Mouse (Mus musculus): ENCODE measurements around the gene Kat8. TPM values are rescaled to one million over a fixed set of nuclear protein-coding genes. Genes with fewer than 3 reads are reported as not detected.
A peak's percentile ranks its signal among the peaks of the same experiment; 100 is the strongest.
"Not testable (repeated sequence)": the region's sequence is repeated elsewhere in the genome, so short reads cannot be mapped to it uniquely, and the experiment has no call there.

The Kat8 gene
- polyA plus RNA-seq, 1 experiment: 8.3 TPM

DNA sequence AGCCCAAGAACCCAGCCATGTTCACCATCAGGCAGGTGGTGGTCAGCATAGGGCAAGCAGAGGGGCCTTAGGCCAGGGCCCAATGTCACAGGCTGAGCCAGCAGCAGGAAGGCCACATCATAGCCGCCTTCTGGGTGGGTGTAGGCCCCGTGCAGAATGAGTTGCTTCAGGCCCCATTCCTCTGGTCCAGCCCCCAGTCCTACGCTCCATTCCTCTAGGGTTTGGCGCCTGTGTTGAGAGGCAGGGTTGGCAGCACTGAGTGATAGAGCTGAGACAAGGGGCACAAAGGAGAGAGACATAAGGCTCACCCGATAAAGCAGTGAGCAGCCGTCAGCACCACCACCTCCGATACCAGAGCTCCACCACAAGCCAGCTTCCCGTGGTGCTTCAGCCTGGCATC lies 25.1 kb upstream of the Kat8 start:
- Histone ChIP-seq H3K36me3 (ENCODE audit: control insufficient read depth, insufficient read depth, low read length) (peaks cover 66% of the 10 kb centered on the region), H3K27ac (ENCODE audit: insufficient read depth, low read depth, low read length) (no peak overlapping the region), H3K4me1 (ENCODE audit: control insufficient read depth, insufficient read depth, insufficient read length, low read length) (peaks cover 4% of the 10 kb centered on the region), H3K27me3 (ENCODE audit: control insufficient read depth, insufficient read depth, low read length) (no peaks in the 10 kb centered on the region), H3K4me3 (ENCODE audit: low read depth, low read length) (no peak overlapping the region)
- TF ChIP-seq CTCF (IDR thresholded peaks at IDR 0.05; ENCODE audit: extremely low read depth, insufficient read length, insufficient replicate concordance, low read depth, low read length) (no peak), POLR2A (IDR thresholded peaks at IDR 0.05; ENCODE audit: low read depth, low read length) (no peak)
- 85% methylated on average over 8 of the region's 8 CpGs for WGBS

DNA sequence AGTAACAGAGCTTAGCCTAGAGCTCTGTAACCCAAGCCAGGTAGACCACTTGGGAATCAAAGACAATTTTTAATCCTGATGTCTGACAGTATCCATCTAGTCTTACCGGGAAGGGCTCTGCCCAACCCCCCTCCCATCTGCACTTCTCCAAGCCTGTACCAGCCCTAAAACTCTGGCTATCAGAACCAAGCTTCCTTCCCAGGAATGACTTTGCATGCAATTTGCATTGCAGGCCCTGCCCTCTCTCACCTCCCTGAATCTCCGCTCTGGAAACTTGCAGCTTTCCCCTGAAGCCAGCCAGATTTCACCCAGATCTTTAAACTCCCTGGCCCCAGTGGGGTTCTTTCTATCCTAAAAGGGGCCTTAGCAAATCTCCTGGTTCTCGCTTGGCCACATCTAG lies 24.5 kb upstream of the Kat8 start:
- Histone ChIP-seq H3K36me3 (ENCODE audit: control insufficient read depth, insufficient read depth, low read length) (peaks cover 60% of the 10 kb centered on the region), H3K27ac (ENCODE audit: insufficient read depth, low read depth, low read length) (no peak overlapping the region), H3K27me3 (ENCODE audit: control insufficient read depth, insufficient read depth, low read length) (no peaks in the 10 kb centered on the region), H3K4me1 (ENCODE audit: control insufficient read depth, insufficient read depth, insufficient read length, low read length) (peaks cover 4% of the 10 kb centered on the region), H3K4me3 (ENCODE audit: low read depth, low read length) (no peak overlapping the region)
- TF ChIP-seq CTCF (IDR thresholded peaks at IDR 0.05; ENCODE audit: extremely low read depth, insufficient read length, insufficient replicate concordance, low read depth, low read length) (no peak), POLR2A (IDR thresholded peaks at IDR 0.05; ENCODE audit: low read depth, low read length) (no peak)
- WGBS: 86% methylated on average over 3 of the region's 3 CpGs

GRCm38 (mm10) chr7:127888821-127889220 lies 23.5 kb upstream of the Kat8 start:
- 67% methylated on average over 3 of the region's 3 CpGs for WGBS
- Histone ChIP-seq H3K36me3 (ENCODE audit: control insufficient read depth, insufficient read depth, low read length) (peaks cover 54% of the 10 kb centered on the region), H3K27me3 (ENCODE audit: control insufficient read depth, insufficient read depth, low read length) (no peaks in the 10 kb centered on the region), H3K27ac (ENCODE audit: insufficient read depth, low read depth, low read length) (no peak overlapping the region), H3K4me3 (ENCODE audit: low read depth, low read length) (no peak overlapping the region), H3K4me1 (ENCODE audit: control insufficient read depth, insufficient read depth, insufficient read length, low read length) (peaks cover 2% of the 10 kb centered on the region; the same call in 1 of the 2 replicates)
- TF ChIP-seq POLR2A (IDR thresholded peaks at IDR 0.05; ENCODE audit: low read depth, low read length) (no peak), CTCF (IDR thresholded peaks at IDR 0.05; ENCODE audit: extremely low read depth, insufficient read length, insufficient replicate concordance, low read depth, low read length) (no peak)

- 8% methylated on average over 4 of the region's 4 CpGs for WGBS
- H3K36me3 ChIP-seq (ENCODE audit: control insufficient read depth, insufficient read depth, low read length): peaks cover 38% of the 10 kb centered on the region
- no peaks in the 10 kb centered on the region for H3K27me3 ChIP-seq (ENCODE audit: control insufficient read depth, insufficient read depth, low read length)
- H3K4me3 ChIP-seq (ENCODE audit: low read depth, low read length): no peak within 1 kb of the TSS
- TF ChIP-seq CTCF (IDR thresholded peaks at IDR 0.05; ENCODE audit: extremely low read depth, insufficient read length, insufficient replicate concordance, low read depth, low read length) (no peak), POLR2A (IDR thresholded peaks at IDR 0.05; ENCODE audit: low read depth, low read length) (no peak)
- H3K27ac ChIP-seq (ENCODE audit: insufficient read depth, low read depth, low read length): no peak within 1 kb of the TSS
- peaks cover 4% of the 10 kb centered on the region for H3K4me1 ChIP-seq (ENCODE audit: control insufficient read depth, insufficient read depth, insufficient read length, low read length)
Observed at GRCm38 (mm10) chr7:127890798-127891197, 21.5 kb upstream of the Kat8 start, which contains the start of gene Prss53. TSS of gene Prss53 (minus strand) at chr7:127890970.

- H3K4me3 ChIP-seq (ENCODE audit: low read depth, low read length): peak overlapping the region; percentile 65
- WGBS: 25% methylated on average over 5 of the region's 5 CpGs
- peaks cover 8% of the 10 kb centered on the region for H3K4me1 ChIP-seq (ENCODE audit: control insufficient read depth, insufficient read depth, insufficient read length, low read length)
- H3K27me3 ChIP-seq (ENCODE audit: control insufficient read depth, insufficient read depth, low read length): no peaks in the 10 kb centered on the region
- peaks cover 6% of the 10 kb centered on the region; the same call in 1 of the 2 replicates for H3K36me3 ChIP-seq (ENCODE audit: control insufficient read depth, insufficient read depth, low read length)
- H3K27ac ChIP-seq (ENCODE audit: insufficient read depth, low read depth, low read length): peak overlapping the region; percentile 31; the same call in 1 of the 2 replicates
- TF ChIP-seq CTCF (IDR thresholded peaks at IDR 0.05; ENCODE audit: extremely low read depth, insufficient read length, insufficient replicate concordance, low read depth, low read length): no peak
- no peak for TF ChIP-seq POLR2A (IDR thresholded peaks at IDR 0.05; ENCODE audit: low read depth, low read length)
Observed at GRCm38 (mm10) chr7:127894480-127894879, 17.8 kb upstream of the Kat8 start.

- no peaks in the 10 kb centered on the region for H3K27me3 ChIP-seq (ENCODE audit: control insufficient read depth, insufficient read depth, low read length)
- peak within 1 kb of the TSS; percentile 65 for H3K4me3 ChIP-seq (ENCODE audit: low read depth, low read length)
- H3K27ac ChIP-seq (ENCODE audit: insufficient read depth, low read depth, low read length): peak within 1 kb of the TSS; percentile 31
- TF ChIP-seq CTCF (IDR thresholded peaks at IDR 0.05; ENCODE audit: extremely low read depth, insufficient read length, insufficient replicate concordance, low read depth, low read length) (no peak), POLR2A (IDR thresholded peaks at IDR 0.05; ENCODE audit: low read depth, low read length) (no peak)
- peaks cover 14% of the 10 kb centered on the region for H3K4me1 ChIP-seq (ENCODE audit: control insufficient read depth, insufficient read depth, insufficient read length, low read length)
- H3K36me3 ChIP-seq (ENCODE audit: control insufficient read depth, insufficient read depth, low read length): peaks cover 4% of the 10 kb centered on the region; the same call in 1 of the 2 replicates
- 1% methylated on average over 26 of the region's 26 CpGs for WGBS
Observed at GRCm38 (mm10) chr7:127895442-127895841, 16.9 kb upstream of the Kat8 start, which contains the start of the genes Gm21974 and Vkorc1. TSS of gene Gm21974 (minus strand) at chr7:127895454. TSS of gene Vkorc1 (minus strand) at chr7:127895617.

DNA sequence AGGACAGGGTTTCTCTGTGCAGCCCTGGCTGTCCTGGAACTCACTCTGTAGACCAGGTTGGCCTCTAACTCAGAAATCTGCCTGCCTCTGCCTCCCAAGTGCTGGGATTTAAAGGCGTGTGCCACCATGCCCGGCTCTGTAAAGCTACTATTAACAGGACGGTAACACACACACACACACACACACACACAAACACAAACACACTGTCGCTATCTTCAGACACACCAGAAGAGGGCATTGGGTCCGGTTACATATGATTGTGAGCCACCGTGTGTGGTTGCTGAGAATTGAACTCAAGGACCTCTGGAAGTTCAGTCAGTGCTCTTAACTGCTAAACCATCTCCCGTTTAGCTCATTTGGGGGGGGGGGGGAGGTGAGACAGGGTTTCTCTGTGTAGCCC lies 16.4 kb upstream of the Kat8 start:
- peaks cover 14% of the 10 kb centered on the region for H3K4me1 ChIP-seq (ENCODE audit: control insufficient read depth, insufficient read depth, insufficient read length, low read length)
- WGBS: 60% methylated on average over 7 of the region's 7 CpGs
- H3K27ac ChIP-seq (ENCODE audit: insufficient read depth, low read depth, low read length); H3K27me3 ChIP-seq (ENCODE audit: control insufficient read depth, insufficient read depth, low read length); H3K36me3 ChIP-seq (ENCODE audit: control insufficient read depth, insufficient read depth, low read length); H3K4me3 ChIP-seq (ENCODE audit: low read depth, low read length): not testable (repeated sequence)
